Mouse (Mus musculus): ENCODE data around the gene Slc19a2.

Gene Slc19a2

GRCm38 (mm10) chr1:164254836-164255235 lies 6.0 kb downstream of the Slc19a2 start:
- DNase-seq: no peak

- no peak for DNase-seq
Measured at GRCm38 (mm10) chr1:164260171-164261028, 11.6 kb downstream of the Slc19a2 start.

- peak; percentile 84 for DNase-seq
Measured at GRCm38 (mm10) chr1:164261553-164261952, 12.7 kb downstream of the Slc19a2 start.

- DNase-seq: no peak
Measured at GRCm38 (mm10) chr1:164270941-164271340, 22.1 kb downstream of the Slc19a2 start.

GRCm38 (mm10) chr1:164273659-164274058 lies 24.8 kb downstream of the Slc19a2 start:
- DNase-seq: no peak

- DNase-seq: peak; percentile 97
Measured at GRCm38 (mm10) chr1:164275455-164275954, 26.7 kb downstream of the Slc19a2 start, which contains the start of gene Ccdc181. TSS of gene Ccdc181 (plus strand) at chr1:164275585.

- DNase-seq: no peak
Measured at GRCm38 (mm10) chr1:164276552-164276951, 27.7 kb downstream of the Slc19a2 start.

- no peak for DNase-seq
Measured at GRCm38 (mm10) chr1:164279332-164279731, 30.5 kb downstream of the Slc19a2 start.

- no peak for DNase-seq
Measured at GRCm38 (mm10) chr1:164284007-164284406, 35.2 kb downstream of the Slc19a2 start.

GRCm38 (mm10) chr1:164287406-164287805 lies 38.6 kb downstream of the Slc19a2 start:
- no peak for DNase-seq

GRCm38 (mm10) chr1:164292040-164292439 lies 43.2 kb downstream of the Slc19a2 start:
- no peak for DNase-seq

- DNase-seq: no peak
Measured at GRCm38 (mm10) chr1:164294071-164294470, 45.2 kb downstream of the Slc19a2 start.

GRCm38 (mm10) chr1:164296473-164296872 lies 47.6 kb downstream of the Slc19a2 start:
- no peak for DNase-seq

- no peak for DNase-seq
Measured at GRCm38 (mm10) chr1:164301949-164302348, 53.1 kb downstream of the Slc19a2 start.

- DNase-seq: no peak
Measured at GRCm38 (mm10) chr1:164303821-164304220, 55.0 kb downstream of the Slc19a2 start, which contains the start of gene Nme7. TSS of gene Nme7 (plus strand) at chr1:164304121.

- peak; percentile 98 for DNase-seq
Measured at GRCm38 (mm10) chr1:164307124-164307751, 58.4 kb downstream of the Slc19a2 start, which contains the start of gene Blzf1. TSS of gene Blzf1 (minus strand) at chr1:164307489.

GRCm38 (mm10) chr1:164307922-164308321 lies 59.1 kb downstream of the Slc19a2 start:
- no peak for DNase-seq

- DNase-seq: no peak
Measured at GRCm38 (mm10) chr1:164314085-164314484, 65.2 kb downstream of the Slc19a2 start.
